Mouse (Mus musculus) lung, embryonic 15.5 days (tissue): ENCODE measurements around the gene Cpd. TPM values are rescaled to one million over a fixed set of nuclear protein-coding genes. Genes with fewer than 3 reads are reported as not detected.
"Not testable (repeated sequence)": the region's sequence is repeated elsewhere in the genome, so short reads cannot be mapped to it uniquely, and the experiment has no call there.

Experiments used
- ATAC-seq: fragments of 200-750 bp; cut with Nextera tagmentation; 2 replicates; pipeline ENCODE4 v1.8.0; 2017; ENCODE audit warnings: moderate number of reproducible peaks, borderline replicate concordance; ENCODE audit not compliant: low FRiP score, low TSS enrichment; ENCODE audit errors: extremely low read depth
- H3K27ac ChIP-seq: fragments of 300-500 bp; sonication (generic); 2 replicates; pipeline ENCODE4 v1.5.1; 2015; ENCODE audit warnings: moderate library complexity, mild to moderate bottlenecking, inconsistent platforms
- H3K27me3 ChIP-seq: fragments of 300-500 bp; sonication (generic); 2 replicates; pipeline ENCODE4 v1.6.1; 2015; ENCODE audit warnings: inconsistent platforms
- H3K36me3 ChIP-seq: fragments of 300-500 bp; sonication (generic); 2 replicates; pipeline ENCODE4 v1.6.1; 2015; ENCODE audit warnings: inconsistent platforms
- H3K4me1 ChIP-seq: fragments of 300-500 bp; sonication (generic); 2 replicates; pipeline ENCODE4 v1.6.1; 2015; ENCODE audit warnings: inconsistent platforms
- H3K4me2 ChIP-seq: fragments of 300-500 bp; sonication (generic); 2 replicates; pipeline ENCODE4 v1.6.1; 2015; ENCODE audit warnings: inconsistent platforms, mild to moderate bottlenecking, moderate library complexity
- H3K4me3 ChIP-seq: fragments of 300-500 bp; sonication (generic); 2 replicates; pipeline ENCODE4 v1.5.1; 2015; ENCODE audit warnings: mild to moderate bottlenecking, inconsistent platforms
- H3K9ac ChIP-seq: fragments of 300-500 bp; sonication (generic); 2 replicates; pipeline ENCODE4 v1.6.1; 2015; ENCODE audit warnings: inconsistent platforms
- H3K9me3 ChIP-seq: fragments of 300-500 bp; sonication (generic); 2 replicates; pipeline ENCODE4 v1.6.1; 2016; ENCODE audit warnings: inconsistent platforms
- WGBS: fragments of 180-500 bp; shearing (Covaris S2); methylation state at CpG from one replicate; pipeline ENCODE4 v1.1.7; 2015; 5-methylcytosine and 5-hydroxymethylcytosine counted together
- polyA plus RNA-seq: library from polyadenylated mRNA; unstranded; fragments of >200 nt; fragmentation: Nextera tagmentation; extraction: Ambion mirVana; gene quantifications from 2 replicates; pipeline ENCODE4 v1.2.1, GENCODE M21; 2015

Cpd gene
- polyA plus RNA-seq, 1 experiment from 2014 or later: 18.4 TPM

GRCm38 (mm10) chr11:76810706-76811495 lies 35.9 kb downstream of the Cpd start:
- ATAC-seq: no peak
- H3K36me3 ChIP-seq: peaks cover 41% of the 10 kb centered on the region

GRCm38 (mm10) chr11:76809450-76809849 lies 37.4 kb downstream of the Cpd start:
- no peak overlapping the region for H3K27ac ChIP-seq
- peaks cover 53% of the 10 kb centered on the region for H3K36me3 ChIP-seq
- no peak overlapping the region for H3K4me3 ChIP-seq
- no peaks in the 10 kb centered on the region for H3K9me3 ChIP-seq
- H3K9ac ChIP-seq: no peak overlapping the region
- no peak overlapping the region for H3K4me2 ChIP-seq
- no peaks in the 10 kb centered on the region for H3K27me3 ChIP-seq
- ATAC-seq: no peak
- H3K4me1 ChIP-seq: 0 out of 2 replicates have a peak, but pooled peaks cover 5% of the 10 kb centered on the region
- WGBS: 46% methylated on average over 3 of the region's 3 CpGs

More at GRCm38 (mm10) chr11:76810706-76811495, 35.9 kb downstream of the Cpd start:
- Histone ChIP-seq H3K9me3 (no peaks in the 10 kb centered on the region), H3K4me1 (0 out of 2 replicates have a peak, but pooled peaks cover 5% of the 10 kb centered on the region), H3K27me3 (no peaks in the 10 kb centered on the region), H3K9ac (no peak overlapping the region), H3K4me3 (no peak overlapping the region), H3K4me2 (no peak overlapping the region), H3K27ac (no peak overlapping the region)
- WGBS: 82% methylated on average over 9 of the region's 9 CpGs

GRCm38 (mm10) chr11:76808550-76808949 lies 38.3 kb downstream of the Cpd start:
- no peaks in the 10 kb centered on the region for H3K27me3 ChIP-seq
- H3K4me1 ChIP-seq: 0 out of 2 replicates have a peak, but pooled peaks cover 5% of the 10 kb centered on the region
- ATAC-seq: no peak
- WGBS: 91% methylated on average over 7 of the region's 7 CpGs
- H3K4me3 ChIP-seq: no peak overlapping the region
- H3K9me3 ChIP-seq: no peaks in the 10 kb centered on the region
- peaks cover 53% of the 10 kb centered on the region for H3K36me3 ChIP-seq
- H3K27ac ChIP-seq: no peak overlapping the region
- H3K9ac ChIP-seq: no peak overlapping the region
- H3K4me2 ChIP-seq: no peak overlapping the region

DNA sequence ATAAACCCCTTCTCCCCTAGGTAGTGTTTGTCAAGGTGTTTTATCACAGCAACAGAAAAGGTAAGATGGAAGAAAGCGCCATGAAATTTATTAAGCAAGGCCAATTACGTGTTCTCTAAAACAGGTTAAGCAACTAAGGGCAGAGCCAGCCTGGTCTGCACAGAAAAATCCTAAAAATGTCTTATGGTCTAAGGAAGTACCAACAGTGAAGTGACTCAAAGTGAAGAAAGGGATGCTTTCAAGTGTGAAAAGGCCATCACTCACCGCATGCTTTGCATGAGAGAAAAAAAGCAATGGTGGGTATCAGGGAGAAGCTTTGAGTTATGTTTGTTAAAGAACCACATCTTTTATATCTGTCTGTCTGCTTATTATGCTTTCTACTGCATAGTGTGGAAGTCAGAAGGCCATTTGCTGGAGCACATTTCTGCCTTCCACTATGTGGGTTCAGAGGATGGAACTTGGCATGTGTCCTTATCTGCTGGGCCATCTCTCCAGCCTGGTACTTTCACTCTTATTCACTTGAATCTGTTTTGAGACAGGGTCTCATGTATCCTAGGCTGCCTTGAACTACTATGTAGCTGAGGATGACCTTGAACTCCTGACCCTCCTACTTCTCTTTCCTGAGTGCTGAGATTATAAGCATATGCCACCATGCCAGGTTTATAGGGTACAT lies 39.7 kb downstream of the Cpd start:
- Histone ChIP-seq H3K36me3 (peaks cover 53% of the 10 kb centered on the region), H3K9ac (no peak overlapping the region), H3K4me3 (no peak overlapping the region), H3K9me3 (no peaks in the 10 kb centered on the region), H3K27me3 (no peaks in the 10 kb centered on the region), H3K4me2 (no peak overlapping the region), H3K27ac (no peak overlapping the region), H3K4me1 (0 out of 2 replicates have a peak, but pooled peaks cover 5% of the 10 kb centered on the region)
- 86% methylated on average over 3 of the region's 3 CpGs for WGBS
- no peak for ATAC-seq

GRCm38 (mm10) chr11:76806026-76806425 lies 40.8 kb downstream of the Cpd start:
- WGBS: 71% methylated on average over 4 of the region's 4 CpGs
- no peak overlapping the region for H3K9ac ChIP-seq
- H3K27ac ChIP-seq: no peak overlapping the region
- H3K9me3 ChIP-seq: no peaks in the 10 kb centered on the region
- no peak overlapping the region for H3K4me2 ChIP-seq
- peaks cover 59% of the 10 kb centered on the region for H3K36me3 ChIP-seq
- H3K4me1 ChIP-seq: 0 out of 2 replicates have a peak, but pooled peaks cover 5% of the 10 kb centered on the region
- no peak overlapping the region for H3K4me3 ChIP-seq
- ATAC-seq: no peak
- H3K27me3 ChIP-seq: no peaks in the 10 kb centered on the region

DNA sequence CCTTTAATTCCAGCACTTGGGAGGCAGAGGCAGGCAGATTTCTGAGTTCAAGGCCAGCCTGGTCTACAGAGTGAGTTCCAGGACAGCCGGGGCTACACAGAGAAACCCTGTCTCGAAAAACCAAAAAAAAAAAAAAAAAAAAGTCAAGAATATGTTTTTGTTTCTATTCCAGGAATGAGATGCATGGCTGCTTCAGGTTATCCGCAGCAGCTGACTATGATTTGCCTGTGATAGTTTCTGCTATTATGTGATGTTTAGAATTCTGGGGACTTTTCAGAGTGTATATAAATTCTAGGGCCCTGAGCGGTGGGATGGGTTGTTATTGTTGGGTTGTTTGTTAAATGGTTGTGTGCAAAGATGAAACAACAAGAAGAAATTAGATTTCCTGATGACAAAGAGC lies 41.7 kb downstream of the Cpd start:
- not testable (repeated sequence) for H3K4me3 ChIP-seq, H3K4me2 ChIP-seq, ATAC-seq, H3K27me3 ChIP-seq, H3K27ac ChIP-seq, H3K9me3 ChIP-seq, H3K4me1 ChIP-seq, H3K9ac ChIP-seq
- WGBS: 87% methylated on average over 4 of the region's 4 CpGs
- peaks cover 53% of the 10 kb centered on the region for H3K36me3 ChIP-seq

- 81% methylated on average over 3 of the region's 3 CpGs for WGBS
- Histone ChIP-seq H3K4me3 (no peak overlapping the region), H3K27ac (no peak overlapping the region), H3K4me1 (no peaks in the 10 kb centered on the region), H3K27me3 (no peaks in the 10 kb centered on the region), H3K4me2 (no peak overlapping the region), H3K9ac (no peak overlapping the region), H3K36me3 (peaks cover 62% of the 10 kb centered on the region), H3K9me3 (no peaks in the 10 kb centered on the region)
- no peak for ATAC-seq
These were observed 43.6 kb downstream of the Cpd start for GRCm38 (mm10) chr11:76803266-76803665.

DNA sequence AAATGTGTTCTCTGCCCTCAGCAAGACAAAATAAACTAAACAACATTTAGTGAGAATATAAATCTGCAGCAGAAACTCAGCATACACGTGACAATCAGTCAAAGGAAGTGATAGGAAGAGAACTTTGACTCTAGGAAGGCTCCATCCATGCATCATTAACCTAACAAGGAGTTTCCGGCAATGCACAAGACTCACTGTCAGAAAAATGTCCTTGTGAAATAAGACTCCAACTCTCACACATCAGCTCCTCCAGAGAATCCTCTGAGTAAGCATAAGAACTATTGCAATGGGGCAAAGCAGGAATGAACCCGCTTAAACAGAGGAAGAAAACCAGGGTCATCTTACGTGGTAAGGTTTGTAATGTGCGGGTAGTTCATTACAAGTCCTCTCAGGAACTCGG lies 49.6 kb downstream of the Cpd start:
- H3K4me2 ChIP-seq: no peak overlapping the region
- no peaks in the 10 kb centered on the region for H3K27me3 ChIP-seq
- 83% methylated on average over 6 of the region's 6 CpGs for WGBS
- ATAC-seq: no peak
- H3K27ac ChIP-seq: no peak overlapping the region
- no peaks in the 10 kb centered on the region for H3K9me3 ChIP-seq
- no peak overlapping the region for H3K4me3 ChIP-seq
- H3K36me3 ChIP-seq: peaks cover 64% of the 10 kb centered on the region
- no peaks in the 10 kb centered on the region for H3K4me1 ChIP-seq
- H3K9ac ChIP-seq: no peak overlapping the region

- no peak overlapping the region for H3K9ac ChIP-seq
- peaks cover 70% of the 10 kb centered on the region for H3K36me3 ChIP-seq
- H3K4me2 ChIP-seq: no peak overlapping the region
- WGBS: 90% methylated on average over 5 of the region's 5 CpGs
- ATAC-seq: no peak
- no peaks in the 10 kb centered on the region for H3K4me1 ChIP-seq
- H3K4me3 ChIP-seq: no peak overlapping the region
- H3K9me3 ChIP-seq: no peaks in the 10 kb centered on the region
- no peak overlapping the region for H3K27ac ChIP-seq
- H3K27me3 ChIP-seq: no peaks in the 10 kb centered on the region
These were observed 51.5 kb downstream of the Cpd start for GRCm38 (mm10) chr11:76795326-76795725.

GRCm38 (mm10) chr11:76791331-76791730 lies 55.5 kb downstream of the Cpd start:
- H3K27ac ChIP-seq: no peak overlapping the region
- H3K27me3 ChIP-seq: no peaks in the 10 kb centered on the region
- H3K4me3 ChIP-seq: no peak overlapping the region
- H3K9ac ChIP-seq: no peak overlapping the region
- peaks cover 58% of the 10 kb centered on the region for H3K36me3 ChIP-seq
- no peak overlapping the region for H3K4me2 ChIP-seq
- WGBS: 81% methylated on average over 7 of the region's 7 CpGs
- H3K4me1 ChIP-seq: no peaks in the 10 kb centered on the region
- no peaks in the 10 kb centered on the region for H3K9me3 ChIP-seq
- no peak for ATAC-seq

DNA sequence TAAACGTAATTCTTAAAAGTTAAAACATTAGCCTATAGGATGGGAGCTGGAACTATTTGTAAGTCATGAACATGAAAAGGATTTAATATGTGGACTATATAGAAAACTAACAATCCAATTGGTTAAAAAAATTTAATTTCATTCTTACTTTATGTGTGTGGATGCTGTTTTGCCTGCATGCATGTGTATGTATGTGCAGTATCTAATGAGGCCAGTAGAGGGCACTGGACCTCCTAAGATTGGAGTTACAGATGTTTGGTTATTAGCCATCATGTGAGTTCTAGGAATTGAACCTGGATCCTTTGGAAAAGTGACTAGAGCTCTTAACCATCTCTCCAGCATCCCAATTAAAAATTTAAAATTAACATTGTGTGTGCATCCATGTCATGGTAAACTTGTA lies 57.6 kb downstream of the Cpd start:
- no peak for ATAC-seq
- WGBS: 86% methylated on average over 1 of the region's 1 CpGs
- Histone ChIP-seq H3K36me3 (peaks cover 66% of the 10 kb centered on the region), H3K27ac (no peak overlapping the region), H3K4me2 (no peak overlapping the region), H3K27me3 (no peaks in the 10 kb centered on the region), H3K4me1 (no peaks in the 10 kb centered on the region), H3K9me3 (no peaks in the 10 kb centered on the region), H3K9ac (no peak overlapping the region), H3K4me3 (no peak overlapping the region)

GRCm38 (mm10) chr11:76775533-76775932 lies 71.3 kb downstream of the Cpd start:
- no peak overlapping the region for H3K4me2 ChIP-seq
- H3K9ac ChIP-seq: no peak overlapping the region
- peaks cover 17% of the 10 kb centered on the region for H3K4me1 ChIP-seq
- H3K4me3 ChIP-seq: no peak overlapping the region
- H3K27me3 ChIP-seq: no peaks in the 10 kb centered on the region
- WGBS: 79% methylated on average over 8 of the region's 8 CpGs
- no peak for ATAC-seq
- no peaks in the 10 kb centered on the region for H3K9me3 ChIP-seq
- H3K36me3 ChIP-seq: 0 out of 2 replicates have a peak, but pooled peaks cover 3% of the 10 kb centered on the region
- no peak overlapping the region for H3K27ac ChIP-seq
